Mouse (Mus musculus): Measurements from ENCODE around the gene Teddm1b. TPM values are rescaled to one million over a fixed set of nuclear protein-coding genes. Genes with fewer than 3 reads are reported as not detected.
"Not testable (repeated sequence)": the region's sequence is repeated elsewhere in the genome, so short reads cannot be mapped to it uniquely, and the experiment has no call there.

Gene Teddm1b
- total RNA-seq (2021): not detected

DNA sequence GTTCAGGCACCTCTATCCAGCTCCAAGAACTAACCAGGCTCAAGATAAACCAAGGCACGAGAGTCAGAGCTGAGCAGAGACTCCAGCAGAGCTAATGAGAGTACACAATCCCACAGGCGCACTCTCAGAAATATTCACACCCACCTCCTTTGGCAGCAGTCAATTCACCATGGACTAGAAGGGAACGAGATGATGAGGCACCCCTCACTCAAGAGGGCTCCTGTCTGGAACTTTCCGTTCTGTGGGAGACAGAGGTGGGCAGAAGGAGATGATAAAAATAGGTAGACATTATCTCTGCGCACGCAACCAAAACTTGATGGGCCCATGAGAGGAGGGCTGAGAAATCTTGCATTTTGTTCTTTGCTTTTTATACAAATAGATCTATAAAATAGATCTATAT is at the start of gene Teddm1b:
TSS of gene Teddm1b (plus strand) at position 301 of the 400 bp plus-strand sequence.
- DNase-seq (ENCODE audit: extremely low spot score in 1 of 2, low spot score in 1 of 2): no peak

- DNase-seq (ENCODE audit: extremely low spot score in 1 of 2, low spot score in 1 of 2): no peak
Observed at GRCm38 (mm10) chr1:153830746-153831145, 43.4 kb upstream of the Teddm1b start.

DNA sequence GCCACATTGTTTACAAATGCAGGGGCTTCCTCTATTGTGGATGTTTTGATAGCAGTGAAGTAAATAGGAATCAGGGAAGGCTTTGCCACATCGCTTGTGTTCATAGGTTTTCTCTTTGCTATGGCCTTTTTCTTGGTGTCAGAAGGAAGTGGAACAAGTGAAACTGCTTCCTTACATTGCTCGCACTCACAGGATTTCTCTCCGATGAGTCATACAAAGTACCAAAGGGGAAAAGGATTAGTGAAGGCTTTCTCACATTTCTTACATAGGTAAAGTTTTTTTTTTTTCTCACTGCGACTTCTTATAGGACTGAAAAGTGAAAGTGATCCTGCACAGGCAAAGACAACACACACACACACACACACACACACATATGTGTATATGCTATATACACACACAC is 38.1 kb upstream of the Teddm1b start:
- DNase-seq (ENCODE audit: extremely low spot score in 1 of 2, low spot score in 1 of 2): no peak

DNA sequence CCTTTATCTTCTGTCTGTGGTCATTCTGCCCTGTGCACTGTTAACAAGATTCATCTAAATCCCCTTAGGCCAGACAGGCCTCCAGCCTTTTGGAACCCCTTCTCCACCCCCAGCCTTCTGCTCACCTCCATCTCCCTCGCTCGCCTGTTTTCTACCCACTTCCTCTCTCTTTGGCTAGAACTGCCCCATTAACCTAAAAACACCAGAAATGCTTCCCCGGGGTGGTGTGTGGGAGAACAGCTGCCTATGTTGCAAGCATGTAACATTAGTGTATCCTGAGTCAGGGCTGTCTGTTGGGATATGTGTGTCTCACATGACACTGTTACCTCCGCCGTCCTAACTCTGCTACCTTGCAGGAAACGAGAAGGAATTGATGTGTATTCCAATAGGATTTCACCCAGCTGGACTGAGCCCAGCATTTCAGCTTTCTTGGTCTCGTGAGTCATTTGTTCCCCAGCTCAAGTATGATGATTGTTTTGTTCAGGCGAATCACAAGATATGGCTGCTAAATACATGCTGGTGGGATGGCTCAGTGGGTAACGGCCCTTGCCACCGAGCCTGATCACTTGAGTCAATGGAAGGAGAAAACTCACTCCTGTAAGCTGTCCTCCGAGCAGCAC is 31.9 kb upstream of the Teddm1b start:
- no peak for DNase-seq (ENCODE audit: extremely low spot score in 1 of 2, low spot score in 1 of 2)

GRCm38 (mm10) chr1:153844042-153844441 is 30.1 kb upstream of the Teddm1b start, which contains the start of gene Rgsl1:
Gene Rgsl1, minus strand, starts transcription at chr1:153844142.
- DNase-seq (ENCODE audit: extremely low spot score in 1 of 2, low spot score in 1 of 2): no peak

- no peak for DNase-seq (ENCODE audit: extremely low spot score in 1 of 2, low spot score in 1 of 2)
Observed at GRCm38 (mm10) chr1:153846420-153846819, 27.7 kb upstream of the Teddm1b start.

- DNase-seq (ENCODE audit: extremely low spot score in 1 of 2, low spot score in 1 of 2): no peak
Observed at GRCm38 (mm10) chr1:153846867-153847266, 27.3 kb upstream of the Teddm1b start.

GRCm38 (mm10) chr1:153852696-153853095 is 21.4 kb upstream of the Teddm1b start:
- DNase-seq (ENCODE audit: extremely low spot score in 1 of 2, low spot score in 1 of 2): not testable (repeated sequence)

- no peak for DNase-seq (ENCODE audit: extremely low spot score in 1 of 2, low spot score in 1 of 2)
Observed at GRCm38 (mm10) chr1:153855946-153856345, 18.2 kb upstream of the Teddm1b start.

GRCm38 (mm10) chr1:153880391-153880790 is 6.2 kb downstream of the Teddm1b start:
- not testable (repeated sequence) for DNase-seq (ENCODE audit: extremely low spot score in 1 of 2, low spot score in 1 of 2)

GRCm38 (mm10) chr1:153886024-153886633 is 12.0 kb downstream of the Teddm1b start:
- no peak for DNase-seq (ENCODE audit: extremely low spot score in 1 of 2, low spot score in 1 of 2)

DNA sequence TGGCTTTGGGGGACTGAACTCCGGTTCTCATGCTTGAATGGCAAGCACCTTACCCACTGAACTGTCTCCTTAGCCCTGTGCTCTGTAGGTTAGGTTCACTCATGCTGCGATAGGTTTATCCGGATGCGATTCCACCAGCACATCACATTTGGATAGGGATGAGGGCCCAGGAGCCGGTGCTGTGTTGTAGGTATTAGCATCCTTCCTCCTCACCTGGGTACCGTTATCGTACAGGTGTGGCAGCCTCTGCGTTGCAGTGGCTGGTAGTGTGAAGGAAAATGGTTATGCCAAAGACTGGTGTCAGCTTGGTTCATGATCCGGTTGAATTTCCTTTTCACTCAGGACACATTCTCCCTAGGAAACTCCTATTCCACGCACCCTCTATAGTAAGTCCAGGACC is 16.0 kb downstream of the Teddm1b start:
- DNase-seq (ENCODE audit: extremely low spot score in 1 of 2, low spot score in 1 of 2): no peak

DNA sequence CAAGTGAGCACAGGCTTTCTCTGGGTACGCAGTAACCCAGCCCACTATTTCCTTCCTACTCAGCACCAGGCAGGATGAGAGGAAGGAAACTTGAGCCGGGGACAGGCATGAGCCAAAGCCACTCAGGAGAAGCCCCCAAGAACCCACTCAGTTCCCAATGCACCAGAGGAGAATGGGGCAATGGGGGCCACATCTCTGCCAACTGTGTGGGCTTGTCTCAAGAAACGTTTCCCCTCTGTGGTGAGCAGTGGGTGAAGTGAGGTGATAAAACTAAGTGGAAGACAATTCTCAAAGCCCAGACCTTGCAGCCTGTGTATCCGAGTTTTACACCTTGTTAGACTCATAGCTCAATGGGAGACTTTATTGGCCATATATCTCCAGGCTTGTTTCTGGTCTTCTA is 17.3 kb downstream of the Teddm1b start, which contains the start of gene Teddm1a:
TSS of gene Teddm1a (plus strand) at position 301 of the 400 bp plus-strand sequence.
- DNase-seq (ENCODE audit: extremely low spot score in 1 of 2, low spot score in 1 of 2): no peak

DNA sequence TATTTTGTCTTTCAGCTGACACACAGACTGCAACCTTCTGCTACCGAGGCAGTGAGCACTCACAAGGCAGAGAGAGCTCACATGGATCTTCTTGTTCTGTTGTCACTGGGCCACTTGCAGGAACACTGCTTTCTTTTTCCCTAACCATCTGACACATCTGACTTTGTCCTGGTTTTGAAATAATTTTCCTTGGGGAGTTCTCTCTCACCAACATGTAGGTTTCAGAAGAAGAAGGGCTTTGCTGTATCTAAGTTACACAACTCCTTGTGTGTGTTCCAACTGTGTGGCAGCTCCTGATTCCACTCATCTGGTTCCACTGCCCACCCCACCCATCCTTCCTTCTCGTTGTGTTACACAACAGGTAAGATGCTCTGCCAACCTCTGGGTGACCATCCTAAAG is 19.6 kb downstream of the Teddm1b start:
- no peak for DNase-seq (ENCODE audit: extremely low spot score in 1 of 2, low spot score in 1 of 2)

DNA sequence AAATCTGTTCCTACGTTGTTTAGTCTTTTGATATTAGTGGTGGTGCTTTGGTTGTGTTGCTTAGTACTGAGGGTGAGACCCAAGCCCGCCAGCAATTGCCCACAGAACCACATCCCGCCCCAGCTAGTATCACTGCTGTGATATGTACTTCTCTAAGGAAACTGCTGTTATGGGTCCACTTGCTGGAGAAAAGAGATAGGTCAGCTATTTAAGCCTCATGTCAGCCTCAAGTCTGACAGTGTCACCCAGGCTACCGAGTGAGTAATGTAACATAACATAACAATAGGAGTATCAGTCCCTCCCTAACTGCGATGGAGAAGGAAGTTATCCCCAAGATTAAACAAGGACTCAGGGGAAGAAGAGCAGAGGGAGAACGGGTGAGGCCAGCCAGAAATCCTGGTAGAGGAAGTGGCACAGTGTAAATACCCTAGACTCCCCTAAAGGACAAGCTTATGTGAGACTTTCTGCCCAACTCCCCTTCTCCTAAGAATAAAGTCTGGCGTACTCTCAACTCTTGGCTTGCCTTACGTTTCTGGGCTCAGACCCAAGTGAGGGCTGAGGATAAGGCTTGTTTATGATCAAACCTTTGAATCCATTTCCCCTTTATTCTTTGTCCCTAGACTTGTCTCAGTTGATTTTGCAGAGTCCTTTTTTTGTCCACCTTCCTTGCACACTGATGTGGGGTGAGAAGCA is 20.2 kb downstream of the Teddm1b start:
- no peak for DNase-seq (ENCODE audit: extremely low spot score in 1 of 2, low spot score in 1 of 2)

DNA sequence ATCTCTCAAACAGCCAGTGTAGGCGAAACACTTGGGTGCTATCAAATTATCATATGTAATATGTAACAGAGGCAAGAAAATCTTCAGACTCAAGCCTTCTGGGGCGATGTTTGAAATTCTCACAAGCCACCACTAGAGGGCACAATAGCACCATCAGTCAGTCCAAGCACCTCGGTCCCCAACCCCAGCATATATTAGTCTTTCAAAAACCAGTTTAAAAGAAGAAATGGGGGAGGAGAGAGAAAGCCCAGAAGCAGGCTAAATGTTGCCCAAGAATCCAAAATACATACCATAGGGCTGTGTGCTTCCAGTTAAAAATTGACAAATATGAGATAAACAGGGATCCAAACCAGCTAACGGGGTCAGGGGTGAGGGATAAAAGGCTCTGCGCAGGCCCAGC is 20.8 kb downstream of the Teddm1b start:
- peak; percentile 61 to 75 for DNase-seq (ENCODE audit: extremely low spot score in 1 of 2, low spot score in 1 of 2)

DNA sequence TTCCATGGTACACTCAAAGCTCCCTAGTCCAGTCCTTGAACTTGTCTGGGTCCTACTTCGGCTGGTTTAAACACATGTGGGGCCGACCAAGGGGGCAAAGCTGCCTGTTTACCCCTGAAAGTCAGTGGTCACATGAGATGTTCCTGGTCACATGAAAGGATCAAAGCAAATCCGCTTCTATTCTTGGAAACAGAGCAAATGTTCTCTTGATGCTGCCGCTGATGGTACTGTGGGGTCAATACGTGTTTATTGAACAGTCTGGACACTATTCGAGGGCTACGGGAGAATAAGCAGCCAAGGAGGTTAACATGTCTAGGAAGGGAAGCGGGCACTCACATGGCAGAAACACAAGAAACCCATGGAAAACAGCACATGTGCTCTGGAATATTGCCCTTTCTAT is 23.1 kb downstream of the Teddm1b start:
- no peak for DNase-seq (ENCODE audit: extremely low spot score in 1 of 2, low spot score in 1 of 2)

GRCm38 (mm10) chr1:153898989-153899730 is 25.0 kb downstream of the Teddm1b start:
- no peak for DNase-seq (ENCODE audit: extremely low spot score in 1 of 2, low spot score in 1 of 2)

DNA sequence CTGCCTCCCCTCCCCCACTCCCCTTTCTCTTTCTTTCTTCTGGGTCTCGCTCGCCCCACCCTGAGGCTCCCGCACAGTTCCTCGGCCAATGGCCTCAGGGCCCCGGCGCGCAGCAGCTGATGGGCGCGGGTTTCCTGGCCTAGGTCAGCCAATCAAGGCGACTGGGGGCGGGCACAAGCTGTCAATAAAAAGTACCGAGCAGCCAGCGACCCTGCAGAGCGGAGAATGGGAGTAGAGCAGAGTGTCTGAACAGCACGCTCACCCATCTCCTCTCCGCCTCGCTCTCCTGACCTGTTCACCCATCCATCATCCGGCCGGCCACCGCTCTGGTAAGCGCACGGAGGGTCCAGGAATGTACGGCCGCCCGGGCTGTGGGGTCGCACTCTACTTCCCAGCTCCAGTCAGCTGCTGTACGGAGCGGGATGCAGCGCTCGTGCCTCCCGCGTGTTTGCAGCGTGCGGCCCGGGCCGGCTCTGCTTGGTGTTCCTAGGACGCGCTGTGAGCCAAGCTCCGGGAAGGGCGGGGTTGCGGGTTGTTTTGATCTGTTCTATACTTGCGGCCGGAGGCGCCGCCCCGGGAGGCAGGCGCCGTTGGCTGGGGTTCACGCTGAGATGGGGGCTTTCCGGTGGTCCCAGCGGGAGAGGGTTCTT is 25.7 kb downstream of the Teddm1b start, which contains the start of the genes Glul and Teddm2:
TSS of gene Glul (plus strand) at position 214 of the 650 bp plus-strand sequence.
TSS of gene Teddm2 (minus strand) at position 498 of the 650 bp plus-strand sequence.
- DNase-seq (ENCODE audit: extremely low spot score in 1 of 2, low spot score in 1 of 2): peak; percentile 81 to 84

- DNase-seq (ENCODE audit: extremely low spot score in 1 of 2, low spot score in 1 of 2): peak in 1 of 2 experiments; percentile 36
Observed at GRCm38 (mm10) chr1:153900381-153900780, 26.2 kb downstream of the Teddm1b start.

All from layer of hippocampus, postnatal 25 days (tissue).